Mouse (Mus musculus) midbrain, embryonic 16.5 days (tissue): ENCODE measurements at regions not wholly inside any gene's neighbourhood (a gene's known extent, or its start where the extent isn't known, plus 50 kb on each side); places are given as distances from the start of the nearest gene placed in this dataset.
A peak's percentile ranks its signal among the peaks of the same experiment; 100 is the strongest.

Experiments
- ATAC-seq: fragments of 200-750 bp; cut with Nextera tagmentation; 2 replicates; pipeline ENCODE4 v1.8.0; 2017; ENCODE audit warnings: moderate TSS enrichment
- H3K27ac ChIP-seq: fragments of 300-500 bp; sonication (generic); 2 replicates; pipeline ENCODE4 v1.5.1; 2014; ENCODE audit warnings: mild to moderate bottlenecking, low read length, mixed read lengths
- H3K27me3 ChIP-seq: fragments of 300-500 bp; sonication (generic); 2 replicates; pipeline ENCODE4 v1.6.1; 2014; ENCODE audit warnings: low read depth, low read length, mixed read lengths; ENCODE audit not compliant: control insufficient read depth, insufficient read depth
- H3K36me3 ChIP-seq: fragments of 300-500 bp; sonication (generic); 2 replicates; pipeline ENCODE4 v1.6.1; 2014; ENCODE audit warnings: mild to moderate bottlenecking, low read length, moderate library complexity, mixed read lengths; ENCODE audit not compliant: control insufficient read depth, insufficient read depth
- H3K4me1 ChIP-seq: fragments of 300-500 bp; sonication (generic); 2 replicates; pipeline ENCODE4 v1.6.1; 2014; ENCODE audit warnings: mild to moderate bottlenecking, low read length, mixed read lengths; ENCODE audit not compliant: control insufficient read depth, insufficient read depth
- H3K4me2 ChIP-seq: fragments of 300-500 bp; sonication (generic); 2 replicates; pipeline ENCODE4 v1.6.1; 2014; ENCODE audit warnings: mild to moderate bottlenecking, low read length, mixed read lengths
- H3K4me3 ChIP-seq: fragments of 300-500 bp; sonication (generic); 2 replicates; pipeline ENCODE4 v1.5.1; 2014; ENCODE audit warnings: low read depth, mild to moderate bottlenecking, low read length, moderate library complexity, mixed read lengths
- H3K9ac ChIP-seq: fragments of 300-500 bp; sonication (generic); 2 replicates; pipeline ENCODE4 v1.6.1; 2014; ENCODE audit warnings: low read depth, low read length, mixed read lengths
- H3K9me3 ChIP-seq: fragments of 300-500 bp; sonication (generic); replicated peaks from 2 replicates; pipeline ENCODE4 v1.6.1; 2014; ENCODE audit warnings: mild to moderate bottlenecking, low read length, mixed read lengths; ENCODE audit not compliant: control insufficient read depth, poor library complexity, severe bottlenecking
- WGBS: fragments of 180-500 bp; shearing (Covaris S2); extraction: QIAGEN DNeasy Blood & Tissue Kit; methylation state at CpG from one replicate; pipeline ENCODE4 v1.1.7; 2014; 5-methylcytosine and 5-hydroxymethylcytosine counted together

GRCm38 (mm10) chr9:94467846-94468245, 70.0 kb downstream of the 1190002N15Rik start:
- Histone ChIP-seq H3K36me3 (no peaks in the 10 kb centered on the region), H3K4me3 (no peak overlapping the region), H3K27ac (no peak overlapping the region), H3K4me2 (no peak overlapping the region), H3K9me3 (no peaks in the 10 kb centered on the region), H3K9ac (no peak overlapping the region), H3K4me1 (peaks cover 3% of the 10 kb centered on the region; the same call in 1 of the 2 replicates), H3K27me3 (no peaks in the 10 kb centered on the region)
- ATAC-seq, result no peak
- 93% methylated on average over 3 of the region's 3 CpGs for WGBS

- Histone ChIP-seq H3K9me3 (no peaks in the 10 kb centered on the region), H3K4me2 (no peak overlapping the region), H3K9ac (no peak overlapping the region), H3K4me3 (no peak overlapping the region), H3K36me3 (no peaks in the 10 kb centered on the region), H3K27me3 (no peaks in the 10 kb centered on the region), H3K4me1 (no peaks in the 10 kb centered on the region), H3K27ac (no peak overlapping the region)
- 0 out of 2 replicates have a peak, but pooled peaks have one; percentile 56 for ATAC-seq
- 68% methylated on average over 6 of the region's 6 CpGs for WGBS
These were observed 81.8 kb downstream of the 1190002N15Rik start for GRCm38 (mm10) chr9:94456085-94456531.

GRCm38 (mm10) chr9:94455466-94455865, 82.4 kb downstream of the 1190002N15Rik start:
- no peaks in the 10 kb centered on the region for H3K9me3 ChIP-seq
- no peak for ATAC-seq
- H3K4me1 ChIP-seq, result no peaks in the 10 kb centered on the region
- 67% methylated on average over 7 of the region's 7 CpGs for WGBS
- H3K27ac ChIP-seq, result no peak overlapping the region
- H3K4me3 ChIP-seq, result no peak overlapping the region
- no peak overlapping the region for H3K9ac ChIP-seq
- H3K27me3 ChIP-seq, result no peaks in the 10 kb centered on the region
- H3K36me3 ChIP-seq, result no peaks in the 10 kb centered on the region
- no peak overlapping the region for H3K4me2 ChIP-seq

GRCm38 (mm10) chr9:94449911-94450310, 88.0 kb downstream of the 1190002N15Rik start:
- Histone ChIP-seq H3K36me3 (no peaks in the 10 kb centered on the region), H3K9ac (no peak overlapping the region), H3K4me2 (no peak overlapping the region), H3K9me3 (no peaks in the 10 kb centered on the region), H3K4me3 (no peak overlapping the region), H3K4me1 (no peaks in the 10 kb centered on the region), H3K27me3 (no peaks in the 10 kb centered on the region), H3K27ac (no peak overlapping the region)
- WGBS, result 85% methylated on average over 8 of the region's 8 CpGs
- no peak for ATAC-seq

- Histone ChIP-seq H3K4me3 (no peak overlapping the region), H3K9me3 (no peaks in the 10 kb centered on the region), H3K4me2 (no peak overlapping the region), H3K4me1 (no peaks in the 10 kb centered on the region), H3K9ac (no peak overlapping the region), H3K27ac (no peak overlapping the region), H3K36me3 (no peaks in the 10 kb centered on the region), H3K27me3 (no peaks in the 10 kb centered on the region)
- ATAC-seq, result no peak
- WGBS, result 81% methylated on average over 8 of the region's 8 CpGs
These were observed 91.6 kb downstream of the 1190002N15Rik start for GRCm38 (mm10) chr9:94446182-94446763.

GRCm38 (mm10) chr9:94444140-94444789, 93.6 kb downstream of the 1190002N15Rik start:
- no peaks in the 10 kb centered on the region for H3K9me3 ChIP-seq
- H3K36me3 ChIP-seq, result no peaks in the 10 kb centered on the region
- WGBS, result 63% methylated on average over 5 of the region's 5 CpGs
- no peak overlapping the region for H3K4me2 ChIP-seq
- no peaks in the 10 kb centered on the region for H3K27me3 ChIP-seq
- ATAC-seq, result no peak
- H3K27ac ChIP-seq, result no peak overlapping the region
- no peak overlapping the region for H3K4me3 ChIP-seq
- H3K4me1 ChIP-seq, result no peaks in the 10 kb centered on the region
- no peak overlapping the region for H3K9ac ChIP-seq

GRCm38 (mm10) chr9:94441393-94441792, 96.5 kb downstream of the 1190002N15Rik start:
- Histone ChIP-seq H3K4me3 (no peak overlapping the region), H3K36me3 (no peaks in the 10 kb centered on the region), H3K9ac (no peak overlapping the region), H3K4me1 (no peaks in the 10 kb centered on the region), H3K4me2 (no peak overlapping the region), H3K27me3 (no peaks in the 10 kb centered on the region), H3K27ac (no peak overlapping the region), H3K9me3 (no peaks in the 10 kb centered on the region)
- ATAC-seq, result no peak
- WGBS, result 82% methylated on average over 4 of the region's 4 CpGs

- Histone ChIP-seq H3K9ac (no peak overlapping the region), H3K36me3 (no peaks in the 10 kb centered on the region), H3K4me2 (no peak overlapping the region), H3K4me1 (no peaks in the 10 kb centered on the region), H3K27ac (no peak overlapping the region), H3K27me3 (no peaks in the 10 kb centered on the region), H3K4me3 (no peak overlapping the region), H3K9me3 (no peaks in the 10 kb centered on the region; the same call in 1 of the 2 replicates)
- ATAC-seq, result no peak
These were observed 104.4 kb downstream of the 1190002N15Rik start for GRCm38 (mm10) chr9:94433468-94433867.

GRCm38 (mm10) chr9:94432144-94432747, 105.6 kb downstream of the 1190002N15Rik start:
- no peaks in the 10 kb centered on the region; the same call in 1 of the 2 replicates for H3K9me3 ChIP-seq
- H3K36me3 ChIP-seq, result no peaks in the 10 kb centered on the region
- ATAC-seq, result no peak
- no peak overlapping the region for H3K27ac ChIP-seq
- H3K4me1 ChIP-seq, result no peaks in the 10 kb centered on the region
- H3K4me2 ChIP-seq, result no peak overlapping the region
- no peaks in the 10 kb centered on the region for H3K27me3 ChIP-seq
- no peak overlapping the region for H3K4me3 ChIP-seq
- 92% methylated on average over 3 of the region's 3 CpGs for WGBS
- H3K9ac ChIP-seq, result no peak overlapping the region
